Mouse (Mus musculus) hindbrain, embryonic 16.5 days (tissue): ENCODE data around the gene Smurf1. TPM values are rescaled to one million over a fixed set of nuclear protein-coding genes. Genes with fewer than 3 reads are reported as not detected.

Source experiments
- microRNA-seq: library from miRNA; unstranded; fragments of <30 nt; microRNA quantifications from one replicate; pipeline ENCODE4, GENCODE M21; 2017
- polyA plus RNA-seq: library from polyadenylated mRNA; unstranded; fragments of >200 nt; fragmentation: Nextera tagmentation; extraction: Ambion mirVana; gene quantifications from 2 replicates; pipeline ENCODE4 v1.2.1, GENCODE M21; 2015

The Smurf1 gene
- polyA plus RNA-seq, 1 experiment from 2014 or later = 14.9 TPM

Small RNA genes lying within 50 kb of the gene (microRNA-seq; reads per million reads assigned to microRNA genes)
- not detected for gene Mir7039

Other genes with a start within 250 kb of the Smurf1 start
- 499 and 500 TPM in 2 replicates for gene Tmem130, start 204.0 kb downstream of the Smurf1 start, polyA plus RNA-seq
- gene Trrap, start 198.1 kb downstream of the Smurf1 start, polyA plus RNA-seq = 60.3 and 65.5 TPM in 2 replicates
- not detected in 2 replicates for gene Gm4871, start 66.9 kb upstream of the Smurf1 start, polyA plus RNA-seq
- not detected in 2 replicates for gene 1700018F24Rik, start 77.1 kb upstream of the Smurf1 start, polyA plus RNA-seq
- 234 and 235 TPM in 2 replicates for gene Arpc1a, start 118.0 kb upstream of the Smurf1 start, polyA plus RNA-seq
- not detected in 2 replicates for gene Kpna7, start 118.2 kb upstream of the Smurf1 start, polyA plus RNA-seq
- 72.7 and 84.8 TPM in 2 replicates for gene Arpc1b, start 148.4 kb upstream of the Smurf1 start, polyA plus RNA-seq
- 90.9 and 98.7 TPM in 2 replicates for gene Pdap1, start 174.4 kb upstream of the Smurf1 start, polyA plus RNA-seq
- 164 and 169 TPM in 2 replicates for gene Bud31, start 174.5 kb upstream of the Smurf1 start, polyA plus RNA-seq
- 19.6 and 22.4 TPM in 2 replicates for gene Ptcd1, start 201.3 kb upstream of the Smurf1 start, polyA plus RNA-seq
- gene Cpsf4, start 201.4 kb upstream of the Smurf1 start, polyA plus RNA-seq = 45.4 and 47.4 TPM in 2 replicates
- gene Atp5j2, start 226.2 kb upstream of the Smurf1 start, polyA plus RNA-seq = 673 and 743 TPM in 2 replicates
- gene Zkscan14, start 236.0 kb upstream of the Smurf1 start, polyA plus RNA-seq = 13.1 and 14.1 TPM in 2 replicates
- gene Zkscan5, start 238.7 kb upstream of the Smurf1 start, polyA plus RNA-seq = 13.7 and 14.5 TPM in 2 replicates